Mouse (Mus musculus) right cerebral cortex, adult 18-20 months (tissue): ENCODE results near the gene Fbxw11.
A peak's percentile ranks its signal among the peaks of the same experiment; 100 is the strongest.
"Not testable (repeated sequence)": the region's sequence is repeated elsewhere in the genome, so short reads cannot be mapped to it uniquely, and the experiment has no call there.

Experiments
- DNase-seq: peaks from one replicate; pipeline ENCODE4 v3.0.0; 2022; ENCODE audit warnings: mixed read lengths

The Fbxw11 gene

GRCm38 (mm10) chr11:32679091-32679490, 36.6 kb downstream of the Fbxw11 start:
- DNase-seq, result not testable (repeated sequence)

GRCm38 (mm10) chr11:32680014-32680413, 37.5 kb downstream of the Fbxw11 start:
- no peak for DNase-seq

- no peak for DNase-seq
These were observed 38.8 kb downstream of the Fbxw11 start for GRCm38 (mm10) chr11:32681192-32681795.

DNA sequence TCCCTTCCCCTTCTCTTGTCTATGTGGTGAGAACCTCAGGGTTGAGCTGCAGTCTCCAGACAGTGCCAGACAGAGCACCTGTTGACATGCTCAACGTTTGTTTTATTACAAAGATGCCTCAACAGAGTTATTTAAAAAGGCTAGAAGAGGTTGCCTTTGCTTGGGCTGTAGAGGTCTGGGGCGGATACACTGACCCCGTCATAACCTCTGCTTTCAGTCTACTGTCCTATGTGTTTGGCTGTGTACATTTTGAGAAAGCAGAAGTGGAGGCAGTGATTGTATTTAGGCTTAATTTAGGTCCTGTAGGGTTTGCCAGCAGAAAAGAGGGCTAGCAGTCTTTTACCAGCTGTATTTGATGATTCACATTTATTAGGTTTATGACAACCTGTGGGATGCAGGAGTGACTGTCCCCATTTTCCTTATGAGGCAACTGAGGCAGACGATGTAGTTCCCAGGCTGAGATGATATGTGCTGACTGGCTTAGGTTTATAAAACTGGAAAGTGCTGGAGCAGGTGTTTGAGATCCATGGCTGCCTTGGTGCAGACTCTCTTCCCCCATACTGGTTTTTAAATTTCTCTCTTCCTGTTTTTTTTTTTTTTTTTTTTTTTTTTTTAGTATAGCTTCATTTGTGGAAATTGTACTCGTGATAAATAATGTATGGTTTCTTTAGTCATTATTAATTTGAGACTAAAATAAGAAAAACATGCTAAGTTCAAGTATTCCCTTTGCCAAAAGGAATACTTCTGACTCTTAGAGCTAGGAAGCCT, 40.0 kb downstream of the Fbxw11 start:
- no peak for DNase-seq

GRCm38 (mm10) chr11:32684690-32685254, 42.2 kb downstream of the Fbxw11 start:
- no peak for DNase-seq

- no peak for DNase-seq
These were observed 45.8 kb downstream of the Fbxw11 start for GRCm38 (mm10) chr11:32688245-32688855.

GRCm38 (mm10) chr11:32689510-32689909, 47.0 kb downstream of the Fbxw11 start:
- no peak for DNase-seq

GRCm38 (mm10) chr11:32692834-32693233, 50.3 kb downstream of the Fbxw11 start:
- no peak for DNase-seq

GRCm38 (mm10) chr11:32693431-32694141, 51.1 kb downstream of the Fbxw11 start:
- peak; percentile 31 for DNase-seq

DNA sequence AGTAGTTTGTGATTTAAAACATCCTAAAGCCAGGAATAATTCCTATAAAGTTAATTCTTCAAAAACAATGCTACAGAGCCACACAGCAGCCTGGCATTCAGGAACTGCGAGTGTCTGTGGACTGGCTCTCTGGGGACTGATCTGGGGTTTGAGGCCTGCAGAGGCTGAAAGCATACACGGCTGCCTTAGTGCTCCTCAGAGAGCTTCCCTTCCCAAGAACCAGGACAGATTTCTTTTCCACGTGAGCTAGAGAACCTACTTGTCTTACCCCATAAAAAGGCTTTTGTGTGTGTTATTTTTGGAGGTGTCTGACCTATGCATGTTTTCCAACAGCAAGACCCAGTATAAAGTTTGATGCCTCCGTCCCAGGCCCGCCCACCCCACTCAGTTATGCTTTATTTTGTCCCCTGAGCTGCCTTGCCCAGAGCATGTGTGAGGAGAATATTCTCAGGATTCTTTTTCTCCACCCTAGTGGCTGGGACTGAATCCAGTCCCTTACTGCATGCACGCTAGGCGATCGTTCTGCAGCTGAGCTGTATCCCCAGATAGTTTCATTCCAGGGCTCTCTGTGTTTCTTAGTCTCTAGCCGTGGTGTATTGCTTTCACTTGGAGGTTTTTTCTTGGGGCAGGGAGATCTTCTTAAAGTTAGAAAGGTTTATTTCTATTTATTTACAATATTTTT, 51.9 kb downstream of the Fbxw11 start:
- DNase-seq, result not testable (repeated sequence)

- no peak for DNase-seq
These were observed 54.0 kb downstream of the Fbxw11 start for GRCm38 (mm10) chr11:32696446-32697090.

- no peak for DNase-seq
These were observed 55.2 kb downstream of the Fbxw11 start for GRCm38 (mm10) chr11:32697695-32698094.

DNA sequence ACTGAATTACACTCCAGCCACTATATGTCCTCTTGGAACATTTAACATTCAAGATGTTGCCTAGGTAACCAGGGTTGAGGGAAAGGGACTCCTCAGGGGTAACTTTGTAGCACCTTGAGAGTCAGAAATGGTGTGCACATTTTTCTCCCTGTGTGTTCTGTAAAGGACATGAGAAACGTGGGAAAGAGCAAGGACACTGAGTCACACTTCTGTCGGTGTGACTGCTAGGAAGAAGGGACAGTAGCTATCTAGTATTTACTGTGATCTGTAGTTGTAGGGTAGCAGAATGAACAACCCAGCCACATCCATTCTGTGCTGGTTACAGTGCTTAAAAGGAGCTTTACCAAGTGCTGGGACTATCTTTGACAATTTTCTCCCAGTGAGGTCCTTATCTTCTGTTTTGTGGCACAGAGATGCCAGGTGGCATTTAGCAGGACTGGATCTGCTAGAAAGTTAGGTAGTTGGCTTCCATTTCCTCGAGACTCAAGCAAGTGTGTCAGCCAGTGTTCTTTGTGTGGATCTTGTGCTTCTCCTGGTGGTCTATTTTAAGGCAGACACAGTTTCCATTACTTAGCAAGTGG, 57.5 kb downstream of the Fbxw11 start:
- no peak for DNase-seq

DNA sequence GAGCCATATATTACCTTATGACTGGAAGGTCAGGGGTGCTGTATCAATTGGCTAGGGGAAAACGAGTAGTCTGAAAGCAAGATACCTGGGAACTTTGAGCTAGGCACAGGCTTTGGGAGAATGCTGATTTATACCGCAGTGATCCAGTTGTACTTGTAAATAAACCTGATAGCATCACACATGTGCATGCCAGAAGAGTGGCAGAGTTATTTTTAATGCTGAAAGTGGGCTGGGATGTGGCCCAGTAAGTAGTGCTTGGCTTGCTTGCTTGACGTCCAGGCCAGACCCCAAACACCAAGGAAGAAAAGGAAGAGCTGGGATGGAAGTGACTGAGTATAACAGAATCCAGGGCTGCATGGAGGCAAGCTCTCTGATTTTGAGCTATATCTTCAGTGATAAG, 59.0 kb downstream of the Fbxw11 start:
- no peak for DNase-seq

DNA sequence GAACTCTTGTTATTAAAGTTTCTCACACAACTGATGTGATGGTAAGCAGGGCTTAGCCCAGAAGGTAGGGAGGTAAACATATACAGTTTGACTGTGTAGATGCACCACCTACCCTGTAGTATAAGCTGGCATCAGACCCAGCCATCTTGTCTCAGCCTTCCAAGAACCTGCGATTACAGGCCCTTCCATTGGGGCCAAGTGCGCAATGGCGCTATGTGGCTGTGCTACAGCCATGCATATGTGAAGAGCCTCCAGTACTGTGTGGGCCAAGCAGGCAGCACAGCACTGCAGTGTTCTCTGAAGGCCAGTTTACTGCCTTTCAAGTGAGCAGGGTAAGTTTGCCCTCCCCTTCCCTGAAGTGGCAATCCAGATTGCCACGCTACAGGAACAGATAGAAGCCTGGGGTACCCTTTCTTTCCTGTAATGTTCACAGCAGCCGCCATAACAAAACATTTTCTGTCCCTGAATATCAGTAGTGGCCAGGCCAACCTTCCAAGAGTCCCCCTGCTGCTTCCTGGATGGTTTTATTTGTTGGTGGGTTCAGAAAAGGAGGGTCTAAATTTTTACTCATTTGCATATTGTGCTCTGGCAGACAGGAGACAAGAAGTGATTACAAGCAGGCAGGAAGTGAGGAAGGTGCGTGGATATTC, 61.8 kb downstream of the Fbxw11 start:
- no peak for DNase-seq

- no peak for DNase-seq
These were observed 64.0 kb downstream of the Fbxw11 start for GRCm38 (mm10) chr11:32706406-32706993.

DNA sequence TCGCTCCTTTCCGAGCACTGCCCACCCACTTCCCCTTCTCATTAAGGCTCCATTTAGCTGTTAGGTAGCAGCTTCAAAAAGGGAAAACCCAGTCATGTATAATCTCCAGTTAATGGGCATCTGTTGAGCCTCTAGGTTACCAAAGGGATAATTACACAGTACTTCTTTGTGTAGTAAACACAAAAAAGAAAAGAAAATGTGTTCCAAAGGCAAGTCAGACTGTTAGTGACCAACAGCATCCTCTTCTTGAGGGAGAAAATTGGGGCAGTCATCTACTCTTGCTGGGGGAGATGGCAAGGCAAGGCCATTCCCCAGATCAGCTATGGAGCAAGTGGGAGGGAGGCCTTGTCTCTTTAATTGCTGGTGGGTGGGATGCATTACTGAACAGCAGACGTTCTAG, 65.0 kb downstream of the Fbxw11 start:
- no peak for DNase-seq

- no peak for DNase-seq
These were observed 66.4 kb downstream of the Fbxw11 start for GRCm38 (mm10) chr11:32708739-32709501.

DNA sequence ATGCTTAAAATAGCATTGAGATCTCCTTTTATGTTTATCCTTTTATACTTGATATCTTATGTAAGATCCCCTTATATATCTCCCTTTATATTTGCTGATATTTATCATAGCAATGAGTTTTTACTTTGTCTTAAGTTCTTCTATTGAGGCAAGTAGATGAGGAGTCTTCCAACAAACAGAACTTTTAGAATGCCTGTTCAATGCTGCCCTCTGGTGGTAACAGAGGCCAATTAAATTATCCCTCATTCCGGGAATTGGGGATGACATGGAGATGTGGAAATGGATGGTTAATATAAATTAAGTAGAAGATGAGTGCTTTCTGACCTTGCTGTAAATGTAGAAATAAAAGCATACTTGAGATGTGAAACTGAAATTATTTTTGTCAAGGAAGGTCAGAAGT, 67.0 kb downstream of the Fbxw11 start:
- DNase-seq, result peak; percentile 48

GRCm38 (mm10) chr11:32714230-32714629, 71.7 kb downstream of the Fbxw11 start:
- no peak for DNase-seq
